Mouse (Mus musculus) Muller cell, postnatal 12 days (primary cell): ENCODE data around the gene Scn8a.

Experiments
- DNase-seq: peaks from one replicate; pipeline ENCODE4 v3.0.0-alpha.2; 2015; ENCODE audit errors: inconsistent ontology term

Scn8a gene

GRCm38 (mm10) chr15:101069641-101070190 lies 200.1 kb downstream of the Scn8a start:
- DNase-seq, result no peak

- no peak for DNase-seq
These were observed 201.1 kb downstream of the Scn8a start for GRCm38 (mm10) chr15:101070762-101071161.

GRCm38 (mm10) chr15:101072736-101073135 lies 203.1 kb downstream of the Scn8a start:
- DNase-seq, result no peak

GRCm38 (mm10) chr15:101074067-101074466 lies 204.4 kb downstream of the Scn8a start:
- no peak for DNase-seq

- no peak for DNase-seq
These were observed 205.5 kb downstream of the Scn8a start for GRCm38 (mm10) chr15:101075150-101075549.

- no peak for DNase-seq
These were observed 206.0 kb downstream of the Scn8a start for GRCm38 (mm10) chr15:101075656-101076055.

GRCm38 (mm10) chr15:101076071-101077000 lies 206.7 kb downstream of the Scn8a start:
- DNase-seq, result peak; percentile 70

GRCm38 (mm10) chr15:101077001-101077812 lies 207.5 kb downstream of the Scn8a start:
- no peak for DNase-seq

GRCm38 (mm10) chr15:101077813-101078730 lies 208.4 kb downstream of the Scn8a start, which contains the start of gene Fignl2:
Fignl2 (minus strand) TSS chr15:101078567.
- peak; percentile 83 for DNase-seq

- peak; percentile 91 for DNase-seq
These were observed 209.1 kb downstream of the Scn8a start for GRCm38 (mm10) chr15:101078731-101079156.

GRCm38 (mm10) chr15:101080031-101080520 lies 210.4 kb downstream of the Scn8a start:
- no peak for DNase-seq

- DNase-seq, result no peak
These were observed 211.4 kb downstream of the Scn8a start for GRCm38 (mm10) chr15:101081035-101081548.

- no peak for DNase-seq
These were observed 212.6 kb downstream of the Scn8a start for GRCm38 (mm10) chr15:101082236-101082635.

- no peak for DNase-seq
These were observed 214.8 kb downstream of the Scn8a start for GRCm38 (mm10) chr15:101084499-101084898.

GRCm38 (mm10) chr15:101086451-101086850 lies 216.8 kb downstream of the Scn8a start:
- DNase-seq, result no peak

- peak; percentile 93 for DNase-seq
These were observed 217.3 kb downstream of the Scn8a start for GRCm38 (mm10) chr15:101086956-101087355.

GRCm38 (mm10) chr15:101088291-101088690 lies 218.6 kb downstream of the Scn8a start:
- DNase-seq, result no peak

GRCm38 (mm10) chr15:101091551-101091950 lies 221.9 kb downstream of the Scn8a start:
- DNase-seq, result no peak

GRCm38 (mm10) chr15:101092121-101092828 lies 222.6 kb downstream of the Scn8a start:
- no peak for DNase-seq
